Mouse (Mus musculus) bone marrow, adult 2 months (tissue): ENCODE measurements around the gene Tnfrsf11a.

ENCODE experiments used
- CTCF ChIP-seq: fragments of 200-500 bp; IDR thresholded peaks from 2 replicates; pipeline ENCODE4 v1.5.1; 2011; ENCODE audit warnings: low read length, control low read depth; ENCODE audit not compliant: control insufficient read depth, insufficient read depth
- POLR2A ChIP-seq: fragments of 200-500 bp; IDR thresholded peaks from 2 replicates; pipeline ENCODE4 v1.6.1; 2011; ENCODE audit warnings: low read depth, mild to moderate bottlenecking, control low read depth, low read length, borderline replicate concordance; ENCODE audit not compliant: control insufficient read depth

GRCm38 (mm10) chr1:105815310-105815709 is 34.8 kb downstream of the Tnfrsf11a start:
- TF ChIP-seq POLR2A (no peak), CTCF (no peak)
